Mouse (Mus musculus) left cerebral cortex, adult 18-20 months (tissue): ENCODE data around the gene Idi1. TPM values are rescaled to one million over a fixed set of nuclear protein-coding genes. Genes with fewer than 3 reads are reported as not detected.
"Not testable (repeated sequence)": the region's sequence is repeated elsewhere in the genome, so short reads cannot be mapped to it uniquely, and the experiment has no call there.

Experiments
- DNase-seq, 2 experiments: peaks; one replicate each; pipeline ENCODE4 v3.0.0; 2021 to 2022; ENCODE audit warnings: low spot score in 2 of 2, mixed read lengths in 1 of 2
- microRNA-seq, 2 experiments: library from miRNA; unstranded; fragments of <30 nt; microRNA quantifications; one replicate each; pipeline ENCODE4 v1.2.0; 2021
- total RNA-seq, 2 experiments: library from RNA; stranded (reverse); gene quantifications; 2 replicates each; pipeline ENCODE4 v1.2.3; 2021

Idi1 gene
- total RNA-seq, 2 experiments from 2014 or later, result 35.6 to 44.1 TPM

GRCm38 (mm10) chr13:8883870-8884269 lies 1.4 kb upstream of the Idi1 start:
- DNase-seq, result not testable (repeated sequence)

- DNase-seq, result no peak
Observed at GRCm38 (mm10) chr13:8886185-8886560, 872 bp downstream of the Idi1 start.

- no peak for DNase-seq
Observed at GRCm38 (mm10) chr13:8888603-8889002, 3.3 kb downstream of the Idi1 start.

GRCm38 (mm10) chr13:8905986-8906385 lies 20.7 kb downstream of the Idi1 start:
- not testable (repeated sequence) for DNase-seq

- not testable (repeated sequence) for DNase-seq
Observed at GRCm38 (mm10) chr13:8913890-8914289, 28.6 kb downstream of the Idi1 start.

GRCm38 (mm10) chr13:8933499-8933898 lies 48.2 kb downstream of the Idi1 start:
- no peak for DNase-seq

- DNase-seq, result not testable (repeated sequence)
Observed at GRCm38 (mm10) chr13:8937611-8938140, 52.4 kb downstream of the Idi1 start.

GRCm38 (mm10) chr13:8941110-8941509 lies 55.8 kb downstream of the Idi1 start:
- not testable (repeated sequence) for DNase-seq

- DNase-seq, result not testable (repeated sequence)
Observed at GRCm38 (mm10) chr13:8941701-8942100, 56.4 kb downstream of the Idi1 start.

Small RNAs within 50 kb of the gene (microRNA-seq; reads per million reads assigned to microRNA genes)
- gene Gm22750, result 0 reads per million in 2 experiments

Other genes starting within 250 kb of the Idi1 start
- gene Wdr37, start 13.6 kb upstream of the Idi1 start, total RNA-seq, result 100 to 1,000 TPM in 1 of 2 experiments, 10 to 100 TPM in 1; 96.8 to 100 TPM
- not detected for gene Gm9745, start 62.7 kb downstream of the Idi1 start, total RNA-seq
- not detected for gene Idi2, start 67.4 kb downstream of the Idi1 start, total RNA-seq
- gene Gtpbp4, start 110.6 kb downstream of the Idi1 start, total RNA-seq, result 10 to 100 TPM; 39.5 to 46.7 TPM
- 10 to 100 TPM; 69.3 to 73.4 TPM for gene Larp4b, start 208.4 kb downstream of the Idi1 start, total RNA-seq